Mouse (Mus musculus) frontal cortex, postnatal 36 days (tissue): ENCODE measurements around the gene Rab1a.
"Not testable (repeated sequence)": the region's sequence is repeated elsewhere in the genome, so short reads cannot be mapped to it uniquely, and the experiment has no call there.

Experiments used
- DNase-seq, 2 experiments: peaks; one replicate each; pipeline ENCODE4 v3.0.0; 2022; ENCODE audit warnings: low spot score in 2 of 2

Rab1a gene

GRCm38 (mm10) chr11:20200713-20201575 is at the start of gene Rab1a:
Gene Rab1a (plus strand): TSS chr11:20201432.
- peak; percentile 99 to 100 for DNase-seq

- no peak for DNase-seq
These were observed 48.9 kb upstream of the Rab1a start for GRCm38 (mm10) chr11:20152107-20152901.

GRCm38 (mm10) chr11:20153542-20153941 is 47.7 kb upstream of the Rab1a start:
- not testable (repeated sequence) for DNase-seq

- DNase-seq: no peak
These were observed 42.4 kb upstream of the Rab1a start for GRCm38 (mm10) chr11:20158879-20159278.

- DNase-seq: no peak
These were observed 36.0 kb upstream of the Rab1a start for GRCm38 (mm10) chr11:20164979-20165867.

GRCm38 (mm10) chr11:20165991-20166390 is 35.2 kb upstream of the Rab1a start:
- no peak for DNase-seq

- DNase-seq: not testable (repeated sequence)
These were observed 34.8 kb upstream of the Rab1a start for GRCm38 (mm10) chr11:20166476-20166875.

GRCm38 (mm10) chr11:20168972-20169371 is 32.3 kb upstream of the Rab1a start:
- no peak for DNase-seq

- DNase-seq: no peak
These were observed 14.0 kb upstream of the Rab1a start for GRCm38 (mm10) chr11:20187271-20187670.

GRCm38 (mm10) chr11:20193100-20193736 is 8.0 kb upstream of the Rab1a start:
- DNase-seq: no peak

GRCm38 (mm10) chr11:20201661-20202101 is 449 bp downstream of the Rab1a start:
- DNase-seq: peak; percentile 30 to 45

- DNase-seq: no peak
These were observed 1.2 kb downstream of the Rab1a start for GRCm38 (mm10) chr11:20202299-20203011.

- no peak for DNase-seq
These were observed 3.1 kb downstream of the Rab1a start for GRCm38 (mm10) chr11:20204321-20204720.

- no peak for DNase-seq
These were observed 3.7 kb downstream of the Rab1a start for GRCm38 (mm10) chr11:20204870-20205446.

- no peak for DNase-seq
These were observed 4.3 kb downstream of the Rab1a start for GRCm38 (mm10) chr11:20205538-20205937.

- DNase-seq: no peak
These were observed 5.5 kb downstream of the Rab1a start for GRCm38 (mm10) chr11:20206626-20207223.

- DNase-seq: no peak
These were observed 6.4 kb downstream of the Rab1a start for GRCm38 (mm10) chr11:20207589-20207988.

GRCm38 (mm10) chr11:20211838-20212237 is 10.6 kb downstream of the Rab1a start:
- DNase-seq: no peak

GRCm38 (mm10) chr11:20214779-20215178 is 13.5 kb downstream of the Rab1a start:
- DNase-seq: no peak

GRCm38 (mm10) chr11:20216415-20216814 is 15.2 kb downstream of the Rab1a start:
- no peak for DNase-seq
